Mouse (Mus musculus): ENCODE results near the gene Ldlrad1. TPM values are rescaled to one million over a fixed set of nuclear protein-coding genes. Genes with fewer than 3 reads are reported as not detected.

Ldlrad1 gene
- polyA plus RNA-seq, 1 experiment, result 52.0 TPM

GRCm38 (mm10) chr4:107203001-107203400, 6.0 kb upstream of the Ldlrad1 start:
- 73% methylated on average over 7 of the region's 7 CpGs for WGBS
- Histone ChIP-seq H3K4me1 (ENCODE audit: control insufficient read depth, insufficient read depth, low read length) (no peaks in the 10 kb centered on the region), H3K4me3 (replicated peaks; ENCODE audit: extremely low read depth, low read depth, low read length) (no peak overlapping the region)
- TF ChIP-seq CTCF (IDR thresholded peaks at IDR 0.05; ENCODE audit: insufficient read depth, low read length) (no peak), POLR2A (IDR thresholded peaks at IDR 0.05; ENCODE audit: borderline replicate concordance, extremely low read depth, low read depth, low read length) (no peak)
- DNase-seq, result no peak

DNA sequence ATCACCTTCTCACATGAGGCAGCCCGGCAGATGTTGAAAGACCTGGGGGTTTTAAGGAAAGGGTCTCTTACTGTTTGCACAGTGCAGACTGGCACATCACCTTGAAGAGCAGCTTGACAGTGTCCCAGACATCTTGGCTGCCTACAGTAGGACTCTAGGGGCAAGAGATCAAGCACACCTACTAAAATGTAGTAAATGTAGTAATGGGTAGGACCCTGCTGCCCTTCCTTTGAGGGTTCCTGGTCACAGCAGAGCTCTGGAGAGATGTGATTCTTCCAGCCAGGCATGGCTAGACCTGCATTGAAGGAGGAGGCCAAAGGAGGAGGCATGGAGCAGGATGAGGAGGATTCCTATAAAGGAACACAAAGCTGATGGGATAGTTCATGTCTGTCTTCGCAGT, 2.0 kb upstream of the Ldlrad1 start:
- no peak for DNase-seq
- H3K4me3 ChIP-seq (replicated peaks; ENCODE audit: extremely low read depth, low read depth, low read length), result no peak overlapping the region

DNA sequence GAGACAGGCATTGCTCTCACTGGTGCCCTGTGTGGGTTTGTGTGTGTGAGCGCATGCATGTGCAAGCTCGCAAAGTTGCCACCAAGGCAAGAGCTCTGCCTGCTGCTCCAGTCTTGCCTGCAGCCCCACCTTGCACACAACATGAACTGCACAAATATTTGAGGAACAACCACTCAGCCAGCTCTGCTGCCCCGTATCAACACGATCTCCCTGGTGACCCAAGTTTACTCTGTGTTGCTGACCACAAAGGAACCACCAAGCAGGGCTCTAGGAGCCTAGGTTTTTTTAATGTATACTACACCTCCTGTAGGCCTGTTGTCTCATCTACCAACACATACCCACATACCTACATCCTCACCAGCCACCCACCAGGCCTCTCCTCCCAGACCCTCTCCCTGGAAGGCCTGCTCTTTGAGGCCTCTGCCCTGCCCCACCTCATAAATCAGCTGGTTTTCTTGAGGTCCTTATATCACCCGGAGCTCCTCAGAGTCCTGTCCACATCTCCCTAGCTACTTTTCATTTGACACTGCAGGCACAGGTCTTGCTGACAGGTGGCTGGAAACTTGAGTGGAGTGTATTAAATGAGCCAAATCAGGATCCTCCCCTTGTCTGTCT, 1.6 kb downstream of the Ldlrad1 start:
- peak; percentile 52 for DNase-seq
- 45% methylated on average over 5 of the region's 5 CpGs for WGBS
- Histone ChIP-seq H3K4me3 (replicated peaks; ENCODE audit: extremely low read depth, low read depth, low read length) (no peak overlapping the region), H3K4me1 (ENCODE audit: control insufficient read depth, insufficient read depth, low read length) (peaks cover 7% of the 10 kb centered on the region; the same call in 1 of the 2 replicates)
- TF ChIP-seq CTCF (IDR thresholded peaks at IDR 0.05; ENCODE audit: insufficient read depth, low read length), result no peak
- TF ChIP-seq POLR2A (IDR thresholded peaks at IDR 0.05; ENCODE audit: borderline replicate concordance, extremely low read depth, low read depth, low read length), result peak; percentile 18; the same call in 1 of the 2 replicates

More for the DNA sequence above, 2.0 kb upstream of the Ldlrad1 start:
- 90% methylated on average over 2 of the region's 2 CpGs for WGBS
- TF ChIP-seq CTCF (IDR thresholded peaks at IDR 0.05; ENCODE audit: insufficient read depth, low read length) (no peak), POLR2A (IDR thresholded peaks at IDR 0.05; ENCODE audit: borderline replicate concordance, extremely low read depth, low read depth, low read length) (no peak)
- no peaks in the 10 kb centered on the region for H3K4me1 ChIP-seq (ENCODE audit: control insufficient read depth, insufficient read depth, low read length)

- TF ChIP-seq POLR2A (IDR thresholded peaks at IDR 0.05; ENCODE audit: borderline replicate concordance, extremely low read depth, low read depth, low read length) (no peak), CTCF (IDR thresholded peaks at IDR 0.05; ENCODE audit: insufficient read depth, low read length) (no peak)
- no peak overlapping the region for H3K4me3 ChIP-seq (replicated peaks; ENCODE audit: extremely low read depth, low read depth, low read length)
- H3K4me1 ChIP-seq (ENCODE audit: control insufficient read depth, insufficient read depth, low read length), result peaks cover 7% of the 10 kb centered on the region; the same call in 1 of the 2 replicates
- DNase-seq, result peak; percentile 58
- 63% methylated on average over 4 of the region's 4 CpGs for WGBS
These were observed 2.5 kb downstream of the Ldlrad1 start for GRCm38 (mm10) chr4:107211465-107211864.

DNA sequence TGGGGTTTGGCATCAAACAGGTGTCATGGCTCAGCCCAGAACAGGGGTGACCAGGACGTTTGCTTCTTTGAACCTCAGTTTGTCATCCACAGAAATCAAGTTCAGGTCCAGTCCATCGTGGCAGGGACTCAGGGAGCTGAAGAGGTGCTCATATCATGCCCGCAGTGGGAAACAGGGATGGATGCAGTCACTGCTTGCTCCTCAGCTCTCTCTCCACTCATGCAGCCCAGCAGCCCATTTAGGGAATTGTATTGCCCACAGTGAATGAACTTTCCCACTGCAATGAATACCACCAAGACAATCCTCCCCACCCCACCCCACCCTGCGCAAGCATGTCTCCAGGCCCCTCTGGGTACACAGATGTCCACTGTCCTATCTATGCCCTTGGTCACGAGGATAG, 3.0 kb downstream of the Ldlrad1 start:
- DNase-seq, result no peak
- TF ChIP-seq POLR2A (IDR thresholded peaks at IDR 0.05; ENCODE audit: borderline replicate concordance, extremely low read depth, low read depth, low read length) (no peak), CTCF (IDR thresholded peaks at IDR 0.05; ENCODE audit: insufficient read depth, low read length) (no peak)
- peaks cover 7% of the 10 kb centered on the region; the same call in 1 of the 2 replicates for H3K4me1 ChIP-seq (ENCODE audit: control insufficient read depth, insufficient read depth, low read length)
- H3K4me3 ChIP-seq (replicated peaks; ENCODE audit: extremely low read depth, low read depth, low read length), result no peak overlapping the region
- WGBS, result 76% methylated on average over 5 of the region's 5 CpGs

GRCm38 (mm10) chr4:107213279-107214011, 4.5 kb downstream of the Ldlrad1 start:
- DNase-seq, result no peak
- Histone ChIP-seq H3K4me3 (replicated peaks; ENCODE audit: extremely low read depth, low read depth, low read length) (no peak overlapping the region), H3K4me1 (ENCODE audit: control insufficient read depth, insufficient read depth, low read length) (peaks cover 11% of the 10 kb centered on the region; the same call in 1 of the 2 replicates)
- no peak for TF ChIP-seq POLR2A (IDR thresholded peaks at IDR 0.05; ENCODE audit: borderline replicate concordance, extremely low read depth, low read depth, low read length)
- peak; percentile 17; the same call in 1 of the 2 replicates for TF ChIP-seq CTCF (IDR thresholded peaks at IDR 0.05; ENCODE audit: insufficient read depth, low read length)
- 47% methylated on average over 12 of the region's 12 CpGs for WGBS

GRCm38 (mm10) chr4:107217574-107217973, 8.6 kb downstream of the Ldlrad1 start:
- no peak for DNase-seq
- H3K4me1 ChIP-seq (ENCODE audit: control insufficient read depth, insufficient read depth, low read length), result peaks cover 11% of the 10 kb centered on the region; the same call in 1 of the 2 replicates
- H3K4me3 ChIP-seq (replicated peaks; ENCODE audit: extremely low read depth, low read depth, low read length), result no peak overlapping the region
- no peak for TF ChIP-seq CTCF (IDR thresholded peaks at IDR 0.05; ENCODE audit: insufficient read depth, low read length)
- TF ChIP-seq POLR2A (IDR thresholded peaks at IDR 0.05; ENCODE audit: borderline replicate concordance, extremely low read depth, low read depth, low read length), result no peak
- WGBS, result 68% methylated on average over 9 of the region's 9 CpGs

- TF ChIP-seq POLR2A (IDR thresholded peaks at IDR 0.05; ENCODE audit: borderline replicate concordance, extremely low read depth, low read depth, low read length), result no peak
- TF ChIP-seq CTCF (IDR thresholded peaks at IDR 0.05; ENCODE audit: insufficient read depth, low read length), result no peak
- no peak for DNase-seq
- Histone ChIP-seq H3K4me1 (ENCODE audit: control insufficient read depth, insufficient read depth, low read length) (peaks cover 4% of the 10 kb centered on the region; the same call in 1 of the 2 replicates), H3K4me3 (replicated peaks; ENCODE audit: extremely low read depth, low read depth, low read length) (no peak overlapping the region)
- 66% methylated on average over 5 of the region's 5 CpGs for WGBS
These were observed 12.5 kb downstream of the Ldlrad1 start for GRCm38 (mm10) chr4:107221524-107221923.

DNA sequence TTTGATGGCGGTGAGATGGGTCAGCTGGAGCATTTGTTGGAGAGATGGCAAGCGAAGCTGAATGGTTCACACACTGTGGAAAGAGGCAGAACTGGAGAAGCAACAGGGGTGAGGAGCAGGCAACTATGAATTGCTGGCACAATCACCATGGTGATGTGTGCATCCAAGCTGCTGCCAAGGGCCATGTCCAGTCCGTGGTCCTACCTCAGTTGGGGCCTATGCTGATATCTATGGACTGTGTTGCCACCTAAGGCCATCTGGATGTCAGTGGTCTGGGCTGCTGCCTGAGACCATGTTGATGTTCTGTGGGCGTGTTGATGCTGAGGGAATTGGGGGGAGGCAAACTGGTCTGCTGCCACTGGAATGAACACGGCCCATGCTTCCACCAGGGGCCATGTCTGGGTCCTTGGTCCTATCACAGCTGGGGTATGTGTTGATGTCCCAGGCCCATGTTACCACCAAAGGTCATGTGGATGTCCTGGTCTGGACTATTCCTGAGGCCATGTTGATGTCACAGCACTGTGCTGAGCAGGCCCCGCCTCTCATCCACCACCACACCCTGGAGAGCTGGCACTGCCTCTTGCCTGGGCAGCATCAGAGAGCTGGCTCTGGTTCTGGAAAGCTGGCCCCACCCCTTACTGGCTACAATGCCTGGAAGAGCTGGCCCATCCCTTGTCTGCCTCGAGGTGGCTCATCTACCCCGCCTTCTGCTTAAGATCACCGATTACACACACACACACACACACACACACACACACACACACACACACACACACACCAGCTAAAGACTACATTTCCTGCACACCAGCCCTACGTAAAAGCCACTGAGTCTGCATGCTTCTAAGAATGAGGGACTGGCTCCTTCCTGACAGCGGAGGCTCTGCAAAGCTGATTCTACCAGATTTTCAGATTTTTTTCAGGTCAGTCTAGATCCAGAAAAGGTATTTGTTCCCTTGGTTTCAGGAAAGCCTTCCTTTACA, 14.5 kb downstream of the Ldlrad1 start:
- no peaks in the 10 kb centered on the region for H3K4me1 ChIP-seq (ENCODE audit: control insufficient read depth, insufficient read depth, low read length)
- no peak overlapping the region for H3K4me3 ChIP-seq (replicated peaks; ENCODE audit: extremely low read depth, low read depth, low read length)
- whole genome bisulfite sequencing, result 60% methylated on average over 11 of the region's 11 CpGs
- peak; percentile 52 for DNase-seq
- no peak for TF ChIP-seq POLR2A (IDR thresholded peaks at IDR 0.05; ENCODE audit: borderline replicate concordance, extremely low read depth, low read depth, low read length)

Measured in lung, adult 2 months (tissue).